Mouse (Mus musculus): ENCODE results near the gene Sh2d4b. TPM values are rescaled to one million over a fixed set of nuclear protein-coding genes. Genes with fewer than 3 reads are reported as not detected.

Sh2d4b gene
- total RNA-seq, 2 experiments from 2014 or later = 0.20 to 0.41 TPM

DNA sequence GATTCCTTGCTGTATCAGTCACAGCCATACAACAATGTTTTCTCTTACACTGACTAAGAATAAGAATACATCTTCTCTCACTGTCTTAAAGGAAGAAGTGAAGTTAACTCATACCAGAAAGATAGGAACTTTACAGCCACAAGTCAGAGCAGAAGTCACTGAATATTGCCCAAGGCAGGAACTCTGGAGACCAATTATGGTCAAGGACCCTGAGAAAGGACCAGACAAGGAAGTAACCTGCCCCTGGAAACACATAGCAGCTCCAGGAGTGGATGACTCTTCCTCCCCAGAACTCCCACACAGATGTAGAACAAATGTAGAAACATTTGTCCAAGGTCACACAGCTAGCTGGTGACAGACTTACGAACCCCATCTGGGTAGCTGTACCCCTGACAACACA, 28.2 kb upstream of the Sh2d4b start:
- TF ChIP-seq CTCF (IDR thresholded peaks at IDR 0.05) = no peak
- Histone ChIP-seq H3K4me3 (no peak overlapping the region), H3K27ac (no peak overlapping the region)
- intact Hi-C loops (cut with DNase I) = no loop called here
- DNase-seq = no peak

DNA sequence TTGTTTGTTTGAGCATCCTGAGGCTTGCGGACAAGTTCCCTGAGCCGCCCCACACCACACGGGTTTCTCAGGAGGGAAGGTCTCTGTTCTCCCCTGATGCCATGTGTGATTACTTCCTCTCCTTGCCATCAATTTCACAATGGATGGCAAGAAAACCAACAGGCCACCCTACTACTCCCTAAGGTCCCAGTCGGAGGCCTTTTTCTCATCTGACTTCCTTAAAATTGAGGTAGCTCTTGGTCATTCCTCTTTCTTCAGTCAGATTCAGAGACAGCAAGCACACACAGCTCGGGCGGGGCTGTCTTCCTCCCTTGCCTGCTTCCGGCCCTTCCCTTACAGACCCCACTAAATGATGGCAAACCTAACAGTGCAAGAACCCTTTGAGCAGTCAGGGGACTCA, 26.5 kb upstream of the Sh2d4b start:
- Histone ChIP-seq H3K27ac (no peak overlapping the region; the same call in 1 of the 2 replicates), H3K4me3 (no peak overlapping the region)
- no peak for DNase-seq
- no peak for TF ChIP-seq CTCF (IDR thresholded peaks at IDR 0.05)
- intact Hi-C loops (cut with DNase I) = no loop called here

DNA sequence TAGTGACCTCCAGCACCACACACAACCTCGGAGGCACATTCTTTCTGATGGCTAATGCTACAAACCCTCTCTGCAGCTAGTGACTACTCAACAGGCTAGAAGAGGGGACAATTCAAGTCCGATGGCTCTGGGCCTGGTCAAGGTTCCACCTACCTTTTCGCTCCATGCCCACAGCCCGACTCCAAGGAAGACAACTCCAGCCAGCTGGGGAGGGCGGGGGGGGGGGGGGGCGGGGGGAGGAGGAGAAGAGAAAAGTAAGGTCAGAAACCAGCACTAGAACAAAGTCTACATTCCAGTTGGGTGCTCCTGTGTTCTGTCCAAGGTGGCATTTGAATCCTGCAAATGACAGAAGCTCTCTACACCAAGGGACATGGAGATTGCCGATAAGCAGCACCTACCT, 25.4 kb upstream of the Sh2d4b start:
- H3K27ac ChIP-seq = 0 out of 2 replicates have a peak overlapping the region, but pooled peaks have one; percentile 28
- intact Hi-C loops (cut with DNase I) = no loop called here
- DNase-seq = no peak
- no peak overlapping the region for H3K4me3 ChIP-seq
- TF ChIP-seq CTCF (IDR thresholded peaks at IDR 0.05) = no peak

DNA sequence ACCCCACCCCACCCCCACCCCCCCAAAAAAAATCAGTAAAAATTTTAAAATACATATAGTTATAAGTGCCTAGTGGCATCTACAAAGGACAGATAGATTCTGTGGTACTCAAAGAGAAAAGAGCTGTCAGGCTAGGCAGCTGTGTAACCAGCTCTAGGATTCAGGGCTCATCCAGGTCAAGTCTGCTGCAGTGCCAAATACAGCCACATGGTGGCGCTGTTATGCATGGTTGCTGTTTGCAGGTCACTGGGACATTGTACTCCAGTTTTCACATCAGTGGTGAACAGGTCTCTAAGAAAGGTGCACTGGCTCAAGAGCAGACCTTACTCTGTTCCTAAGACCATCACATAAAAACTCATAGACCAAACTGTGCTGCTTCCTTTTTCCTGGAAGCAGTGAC, 24.6 kb upstream of the Sh2d4b start:
- TF ChIP-seq CTCF (IDR thresholded peaks at IDR 0.05) = no peak; the same call in 1 of the 2 replicates
- DNase-seq = peak; percentile 91

DNA sequence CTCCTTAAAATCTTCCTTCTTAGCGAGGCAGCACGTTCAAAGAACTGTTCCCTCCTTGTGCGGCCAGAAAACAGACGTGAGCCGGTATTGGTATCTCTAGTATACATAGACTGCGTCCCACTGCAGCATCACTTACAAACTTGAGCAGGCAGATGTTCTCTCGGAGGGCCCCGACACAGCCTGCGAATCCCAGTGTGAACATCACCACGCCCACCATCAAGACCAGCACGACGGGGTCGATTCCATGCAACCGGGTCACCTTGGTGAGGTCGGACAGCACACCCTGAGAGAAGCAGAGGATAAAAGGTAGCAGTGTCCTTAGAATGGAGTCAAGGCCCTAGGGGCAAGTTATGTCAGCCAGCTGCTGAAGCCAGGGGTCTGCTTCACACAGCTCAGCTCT, 23.6 kb upstream of the Sh2d4b start:
- no peak overlapping the region for H3K4me3 ChIP-seq
- H3K27ac ChIP-seq = no peak overlapping the region
- no peak for TF ChIP-seq CTCF (IDR thresholded peaks at IDR 0.05)
- no peak for DNase-seq
- intact Hi-C loops (cut with DNase I) = loop anchor here (1.0 to 2.0 kb wide), 2 partner anchors 59 to 118 kb away; no protein-coding TSS in a partner anchor

More for the DNA sequence above, 24.6 kb upstream of the Sh2d4b start:
- intact Hi-C loops (cut with DNase I) = loop anchor here (1.0 to 2.0 kb wide), 2 partner anchors 58 to 117 kb away; no protein-coding TSS in a partner anchor
- Histone ChIP-seq H3K27ac (no peak overlapping the region), H3K4me3 (no peak overlapping the region)

DNA sequence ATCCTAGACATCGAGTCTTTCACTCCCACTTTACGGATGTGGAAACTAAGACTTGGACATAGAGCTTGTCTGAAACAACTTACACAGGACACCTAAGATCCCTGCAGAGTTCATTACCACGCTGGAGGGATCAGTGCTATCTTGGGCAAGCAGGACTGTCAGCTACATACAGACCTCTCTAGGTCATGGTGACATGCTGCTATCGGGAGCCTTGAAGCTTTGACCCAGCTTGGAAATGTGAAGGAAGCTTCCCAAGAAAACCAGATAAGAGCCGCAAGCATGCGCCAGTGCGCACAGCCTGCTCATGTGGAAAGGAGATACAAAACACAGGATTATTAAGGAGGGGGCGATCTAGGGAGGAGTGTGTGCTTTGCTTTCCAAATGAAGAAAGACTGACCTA, 22.8 kb upstream of the Sh2d4b start:
- peak overlapping the region; percentile 53; the same call in 1 of the 2 replicates for H3K27ac ChIP-seq
- intact Hi-C loops (cut with DNase I) = loop anchor here (2.0 kb wide), 1 partner anchor 119 kb away; no protein-coding TSS in a partner anchor

DNA sequence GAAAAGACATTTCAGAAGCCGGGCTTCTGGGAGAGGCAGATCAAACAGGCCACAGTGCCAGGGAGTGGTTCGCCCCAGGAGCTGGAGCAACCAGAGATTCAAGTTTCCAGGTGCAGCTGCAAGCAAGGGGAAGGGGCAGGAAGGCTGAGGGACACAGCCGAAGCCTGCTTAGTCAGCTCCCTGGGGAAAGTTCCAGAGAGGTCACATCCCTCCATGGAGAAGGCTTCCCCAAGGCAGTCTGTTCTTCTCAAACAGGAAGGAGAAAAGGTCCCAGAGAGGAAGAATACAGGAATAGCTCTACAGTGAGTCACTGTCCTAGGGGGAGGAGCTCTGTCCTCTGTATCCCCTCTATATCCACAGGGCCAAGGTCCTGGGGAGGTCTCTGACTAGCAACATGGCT, 21.6 kb upstream of the Sh2d4b start:
- peak overlapping the region; percentile 53 for H3K27ac ChIP-seq
- intact Hi-C loops (cut with DNase I) = no loop called here

More for the DNA sequence above, 22.8 kb upstream of the Sh2d4b start:
- no peak for DNase-seq
- TF ChIP-seq CTCF (IDR thresholded peaks at IDR 0.05) = no peak
- no peak overlapping the region for H3K4me3 ChIP-seq

DNA sequence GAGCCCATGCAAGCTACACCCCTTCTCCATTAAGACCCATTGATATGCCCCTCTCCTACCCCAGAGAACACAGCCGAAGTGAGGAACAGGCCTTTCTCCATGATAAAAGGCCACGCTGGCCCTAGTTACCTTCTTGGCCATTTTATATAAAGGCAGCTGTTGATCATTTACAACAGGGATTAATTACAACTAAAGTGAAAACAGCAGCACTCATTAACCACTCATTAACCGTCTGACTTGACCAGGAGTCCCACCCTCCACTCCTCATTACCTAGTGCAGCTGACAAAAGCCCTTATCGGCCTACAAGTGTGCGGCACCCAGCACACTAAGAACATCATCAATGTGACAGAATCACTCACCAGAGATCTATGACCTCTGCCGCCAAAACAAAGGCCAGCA, 20.6 kb upstream of the Sh2d4b start:
- no peak for TF ChIP-seq CTCF (IDR thresholded peaks at IDR 0.05)
- intact Hi-C loops (cut with DNase I) = no loop called here
- no peak overlapping the region for H3K4me3 ChIP-seq

More for the DNA sequence above, 21.6 kb upstream of the Sh2d4b start:
- no peak for TF ChIP-seq CTCF (IDR thresholded peaks at IDR 0.05)
- peak; percentile 43 for DNase-seq
- no peak overlapping the region for H3K4me3 ChIP-seq

DNA sequence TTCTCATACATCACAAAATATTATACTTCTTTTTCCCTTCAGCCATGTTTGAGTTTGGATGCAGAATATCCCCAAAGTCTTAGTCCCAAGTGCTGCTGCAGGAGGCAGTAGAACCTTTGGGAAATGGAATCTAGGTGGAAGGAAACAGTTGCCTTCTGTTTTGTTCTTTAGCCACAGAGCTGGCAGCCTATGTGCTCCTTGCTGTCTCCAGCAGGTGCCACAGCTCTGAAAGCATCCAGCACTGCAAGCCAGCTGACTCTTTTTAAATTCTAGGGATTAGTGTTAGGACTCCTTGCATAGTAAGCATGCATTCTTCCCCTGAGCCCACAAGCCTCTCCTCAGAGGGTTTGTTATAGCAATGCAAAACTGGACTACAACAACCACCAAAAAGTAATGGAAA, 18.5 kb upstream of the Sh2d4b start:
- Histone ChIP-seq H3K4me3 (no peak overlapping the region), H3K27ac (no peak overlapping the region)
- TF ChIP-seq CTCF (IDR thresholded peaks at IDR 0.05) = no peak
- peak; percentile 10 for DNase-seq
- intact Hi-C loops (cut with DNase I) = no loop called here

More for the DNA sequence above, 20.6 kb upstream of the Sh2d4b start:
- H3K27ac ChIP-seq = peak overlapping the region; percentile 53
- DNase-seq = peak; percentile 9

DNA sequence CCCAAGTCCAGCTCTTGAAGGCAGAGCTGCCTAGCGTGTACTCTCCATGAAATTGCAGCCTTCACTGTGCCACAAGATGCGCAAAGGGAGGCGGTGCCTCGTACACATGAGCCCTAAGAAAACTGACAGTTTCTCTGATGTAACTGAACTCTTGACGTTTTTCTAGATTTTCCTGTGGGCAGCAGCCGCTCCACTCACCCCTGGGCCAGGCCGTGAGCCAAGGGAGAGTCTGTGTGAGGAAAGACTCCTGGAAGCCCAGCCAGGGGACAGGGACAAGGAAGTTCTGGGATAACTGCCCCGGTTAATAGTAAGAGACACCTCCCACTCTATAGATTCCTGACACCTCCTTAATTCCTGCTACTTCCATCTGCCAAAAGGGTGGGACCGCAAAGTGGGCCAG, 15.7 kb upstream of the Sh2d4b start:
- Histone ChIP-seq H3K4me3 (no peak overlapping the region), H3K27ac (no peak overlapping the region)
- intact Hi-C loops (cut with DNase I) = no loop called here
- DNase-seq = no peak
- TF ChIP-seq CTCF (IDR thresholded peaks at IDR 0.05) = no peak

DNA sequence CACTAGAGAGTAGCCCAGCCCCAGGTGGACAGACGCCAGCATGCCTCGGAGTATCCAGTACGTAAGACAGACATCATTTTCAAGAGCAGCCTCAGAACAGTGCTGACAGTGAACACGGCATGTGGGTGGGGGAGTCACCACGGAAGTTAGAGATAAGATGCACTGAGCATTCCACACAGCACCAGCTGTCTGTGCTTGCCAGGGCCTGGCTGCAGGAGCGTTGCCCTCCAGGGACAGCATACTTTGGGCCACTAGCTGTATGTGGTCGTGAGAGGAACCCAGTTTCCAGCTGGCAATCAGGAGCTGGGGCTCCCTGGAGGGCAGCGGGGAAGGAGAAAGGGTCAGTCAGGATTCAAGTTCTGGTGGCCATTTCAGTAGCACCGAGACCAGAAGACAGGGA, 13.7 kb upstream of the Sh2d4b start:
- Histone ChIP-seq H3K27ac (no peak overlapping the region), H3K4me3 (no peak overlapping the region)
- no peak for DNase-seq
- intact Hi-C loops (cut with DNase I) = no loop called here
- TF ChIP-seq CTCF (IDR thresholded peaks at IDR 0.05) = no peak

DNA sequence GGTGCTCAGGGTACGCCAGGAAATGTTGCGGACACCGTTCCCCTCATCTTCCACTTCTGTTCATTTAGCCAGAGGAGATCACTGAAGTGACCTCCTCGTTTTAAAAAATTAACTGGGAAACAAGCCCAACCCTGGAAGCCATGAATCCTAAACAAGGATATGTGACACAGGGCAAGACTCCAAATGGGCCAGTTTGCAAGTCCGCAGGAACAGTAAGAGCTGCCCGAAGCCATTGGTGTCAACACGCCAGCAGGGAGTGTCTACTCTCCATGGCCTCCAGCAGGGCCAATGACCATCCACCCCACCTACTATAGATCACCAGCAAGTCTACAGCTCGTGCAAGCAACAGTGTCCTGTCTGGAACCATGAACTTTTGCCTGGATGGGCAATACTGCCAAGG, 12.7 kb upstream of the Sh2d4b start:
- H3K4me3 ChIP-seq = no peak overlapping the region
- DNase-seq = no peak
- H3K27ac ChIP-seq = no peak overlapping the region
- intact Hi-C loops (cut with DNase I) = no loop called here
- TF ChIP-seq CTCF (IDR thresholded peaks at IDR 0.05) = no peak

DNA sequence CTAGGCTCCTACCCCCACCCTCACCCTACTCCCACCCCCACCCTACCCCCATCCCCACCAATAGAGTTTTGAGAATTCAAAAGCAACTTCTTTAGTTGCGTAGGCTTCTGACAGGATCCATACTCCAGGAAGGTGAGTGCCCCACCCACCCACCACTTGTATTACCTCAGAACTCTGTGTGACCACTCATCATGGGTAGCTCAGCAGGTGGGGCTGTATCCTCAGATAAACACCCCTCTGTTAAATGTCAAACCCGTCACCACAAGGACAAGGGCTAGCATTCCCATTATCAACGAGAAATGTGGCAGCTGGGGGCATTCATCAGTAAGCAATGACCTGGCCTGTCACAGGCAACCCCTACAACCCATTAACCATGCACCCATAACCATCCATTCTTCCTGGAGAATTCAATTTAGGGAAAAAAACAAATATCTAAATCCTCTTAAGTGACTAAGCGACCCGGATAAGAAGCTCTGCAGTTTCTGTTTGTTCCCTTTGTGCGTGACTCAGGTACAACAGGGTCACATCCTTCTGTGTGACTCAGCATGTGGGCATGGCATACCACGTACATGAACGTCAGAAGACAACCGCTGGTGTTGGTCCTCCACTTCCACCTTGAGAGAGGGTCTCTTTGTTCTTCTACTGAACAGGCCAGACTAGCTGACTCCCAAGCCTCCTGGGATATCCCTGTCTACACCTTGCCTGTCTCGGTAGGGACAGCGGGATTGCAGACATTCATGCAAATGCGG, 9.4 kb upstream of the Sh2d4b start:
- intact Hi-C loops (cut with DNase I) = no loop called here
- H3K4me3 ChIP-seq = no peak overlapping the region
- no peak for DNase-seq
- no peak overlapping the region for H3K27ac ChIP-seq
- TF ChIP-seq CTCF (IDR thresholded peaks at IDR 0.05) = no peak

DNA sequence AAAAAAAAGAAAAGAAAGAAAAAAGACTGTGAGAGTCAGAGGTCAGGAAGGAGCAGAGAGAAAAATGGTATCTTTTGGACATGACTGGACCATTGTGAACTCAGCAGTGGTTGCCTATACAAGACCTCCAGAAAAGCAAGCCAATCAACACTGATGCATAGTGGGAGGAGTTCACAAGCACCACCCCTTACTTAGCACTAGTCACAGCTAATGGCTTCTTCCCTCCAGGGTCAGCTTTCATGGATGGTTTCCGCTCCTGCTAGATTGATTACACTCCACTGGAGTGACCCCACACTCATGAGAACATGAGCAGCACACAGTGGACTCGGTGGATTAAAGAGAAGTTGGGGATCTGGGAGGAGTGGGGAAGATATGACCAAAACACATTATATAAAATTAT, 7.2 kb upstream of the Sh2d4b start:
- DNase-seq = no peak
- intact Hi-C loops (cut with DNase I) = no loop called here
- Histone ChIP-seq H3K4me3 (no peak overlapping the region), H3K27ac (no peak overlapping the region)
- TF ChIP-seq CTCF (IDR thresholded peaks at IDR 0.05) = no peak
